19 mouse cellular contexts compared by ENCODE assay signal in genomic region chr7:122487929-122488571, GRCm38 (mm10).
DNase-seq lines count a peak whose midpoint lies in the region; ATAC-seq lines count a peak whose summit lies in the region.
"Had no signal": no experiment of that assay in that cellular context is flagged by ENCODE, and none has a peak within 500 bp of the region (broad histone marks: within the 10 kb centered on the region; RNA-seq: fewer than 3 reads in every experiment).

No protein-coding gene starts in this region.

- H3K4me3 ChIP-seq in hindbrain, embryonic 15.5 days: no peak overlapping the region
- H3K4me3 ChIP-seq in hindbrain, embryonic 14.5 days (replicated peaks; ENCODE audit: low read length): no peak overlapping the region
- H3K4me3 ChIP-seq in midbrain, embryonic 11.5 days (ENCODE audit: low read depth, low read length): no peak overlapping the region
- no peak overlapping the region for H3K4me3 ChIP-seq in midbrain, embryonic 16.5 days (ENCODE audit: low read depth, low read length)
- no peak overlapping the region for H3K4me3 ChIP-seq in forebrain, embryonic 16.5 days (replicated peaks; ENCODE audit: low read length)
- H3K4me3 ChIP-seq: heart, adult 2 months; neural tube, embryonic 13.5 days had no signal

- H3K9ac ChIP-seq in hindbrain, embryonic 15.5 days: no peak overlapping the region
- no peak overlapping the region for H3K9ac ChIP-seq in hindbrain, embryonic 14.5 days
- H3K9ac ChIP-seq in midbrain, embryonic 11.5 days (ENCODE audit: low read length): no peak overlapping the region
- H3K9ac ChIP-seq in midbrain, embryonic 16.5 days (ENCODE audit: low read depth, low read length): no peak overlapping the region
- no peak overlapping the region for H3K9ac ChIP-seq in forebrain, embryonic 16.5 days (replicated peaks; ENCODE audit: low read depth, low read length)
- H3K9ac ChIP-seq: liver, postnatal 0 days; neural tube, embryonic 13.5 days had no signal

- 32% methylated on average over 11 of the region's 11 CpGs for WGBS in hindbrain, embryonic 15.5 days
- 26% methylated on average over 11 of the region's 11 CpGs for WGBS in hindbrain, embryonic 14.5 days
- 54% methylated on average over 11 of the region's 11 CpGs for WGBS in midbrain, embryonic 11.5 days
- 37% methylated on average over 11 of the region's 11 CpGs for WGBS in midbrain, embryonic 16.5 days
- WGBS in forebrain, embryonic 16.5 days: 13% methylated on average over 11 of the region's 11 CpGs

- no peak; the same call in 1 of the 2 replicates for ATAC-seq in hindbrain, embryonic 15.5 days (ENCODE audit: low FRiP score, low read depth)
- no peak for ATAC-seq in hindbrain, embryonic 14.5 days (ENCODE audit: low FRiP score)
- peak; percentile 38; the same call in 1 of the 2 replicates for ATAC-seq in midbrain, embryonic 11.5 days (ENCODE audit: low FRiP score)
- no peak for ATAC-seq in midbrain, embryonic 16.5 days
- peak; percentile 82 for ATAC-seq in forebrain, embryonic 16.5 days
- no peak for ATAC-seq in erythroid progenitor cell, adult 5-6 weeks (replicated peaks; ENCODE audit: low FRiP score, poor library complexity, severe bottlenecking)
- ATAC-seq: intestine, embryonic 16.5 days; liver, postnatal 0 days had no signal

- H3K4me1 ChIP-seq in hindbrain, embryonic 15.5 days (replicated peaks): peaks cover 12% of the 10 kb centered on the region; the same call in 1 of the 2 replicates
- H3K4me1 ChIP-seq in hindbrain, embryonic 14.5 days (replicated peaks; ENCODE audit: control insufficient read depth, insufficient read depth, low read length): 0 out of 2 replicates have a peak, but pooled peaks cover 11% of the 10 kb centered on the region
- no peaks in the 10 kb centered on the region for H3K4me1 ChIP-seq in midbrain, embryonic 11.5 days (ENCODE audit: control insufficient read depth, insufficient read depth, low read length)
- 0 out of 2 replicates have a peak, but pooled peaks cover 3% of the 10 kb centered on the region for H3K4me1 ChIP-seq in midbrain, embryonic 16.5 days (ENCODE audit: control insufficient read depth, insufficient read depth, low read length)
- H3K4me1 ChIP-seq in forebrain, embryonic 16.5 days (replicated peaks; ENCODE audit: control insufficient read depth, insufficient read depth, low read length): peaks cover 9% of the 10 kb centered on the region; the same call in 1 of the 2 replicates

- H3K4me2 ChIP-seq in hindbrain, embryonic 15.5 days: 0 out of 2 replicates have a peak overlapping the region, but pooled peaks have one; percentile 12
- H3K4me2 ChIP-seq in hindbrain, embryonic 14.5 days (replicated peaks): no peak overlapping the region
- H3K4me2 ChIP-seq in midbrain, embryonic 11.5 days: no peak overlapping the region
- H3K4me2 ChIP-seq in midbrain, embryonic 16.5 days (ENCODE audit: low read length): no peak overlapping the region
- H3K4me2 ChIP-seq in forebrain, embryonic 16.5 days (ENCODE audit: low read length): peak overlapping the region; percentile 32
- H3K4me2 ChIP-seq: neural tube, embryonic 13.5 days had no signal

- H3K9me3 ChIP-seq in hindbrain, embryonic 15.5 days: no peaks in the 10 kb centered on the region
- H3K9me3 ChIP-seq in hindbrain, embryonic 14.5 days (ENCODE audit: control insufficient read depth, low read length): no peaks in the 10 kb centered on the region
- no peaks in the 10 kb centered on the region for H3K9me3 ChIP-seq in midbrain, embryonic 11.5 days (ENCODE audit: control insufficient read depth, low read length)
- no peaks in the 10 kb centered on the region for H3K9me3 ChIP-seq in midbrain, embryonic 16.5 days (replicated peaks; ENCODE audit: control insufficient read depth, low read length, poor library complexity, severe bottlenecking)
- H3K9me3 ChIP-seq in forebrain, embryonic 16.5 days (ENCODE audit: control insufficient read depth, low read length): no peaks in the 10 kb centered on the region
- H3K9me3 ChIP-seq: neural tube, embryonic 13.5 days had no signal

- no peak overlapping the region for H3K27ac ChIP-seq in hindbrain, embryonic 15.5 days (replicated peaks)
- H3K27ac ChIP-seq in hindbrain, embryonic 14.5 days: no peak overlapping the region
- 0 out of 2 replicates have a peak overlapping the region, but pooled peaks have one; percentile 11 for H3K27ac ChIP-seq in midbrain, embryonic 11.5 days (ENCODE audit: low read depth, low read length)
- H3K27ac ChIP-seq in midbrain, embryonic 16.5 days (ENCODE audit: low read length): no peak overlapping the region
- H3K27ac ChIP-seq in forebrain, embryonic 16.5 days (ENCODE audit: low read length): 0 out of 2 replicates have a peak overlapping the region, but pooled peaks have one; percentile 39
- H3K27ac ChIP-seq: heart, adult 2 months; neural tube, embryonic 13.5 days had no signal

- no peak for DNase-seq in hindbrain, embryonic 14.5 days (ENCODE audit: low spot score)
- peak; percentile 33 for DNase-seq in midbrain, embryonic 11.5 days (ENCODE audit: low spot score, missing footprints)
- no peak for DNase-seq in gastrocnemius, postnatal 14 days
- DNase-seq: B cell, adult 2 months; cerebellum, adult 8-10 months; gastrocnemius, postnatal 10 days; heart, adult 2 months; heart, postnatal 36 days; liver; liver, postnatal 0 days; lung, postnatal 10 days; right cerebral cortex, adult 18-20 months; thymus, adult 2 months had no signal

- intact Hi-C loops in gastrocnemius, postnatal 14 days (cut with DNase I; ENCODE audit: low total_unique reads): no loop called here

- no peaks in the 10 kb centered on the region for H3K27me3 ChIP-seq in hindbrain, embryonic 15.5 days
- no peaks in the 10 kb centered on the region for H3K27me3 ChIP-seq in hindbrain, embryonic 14.5 days (ENCODE audit: control insufficient read depth, insufficient read depth, low read length)
- no peaks in the 10 kb centered on the region for H3K27me3 ChIP-seq in midbrain, embryonic 11.5 days (ENCODE audit: control insufficient read depth, insufficient read depth, low read length)
- H3K27me3 ChIP-seq in midbrain, embryonic 16.5 days (ENCODE audit: control insufficient read depth, insufficient read depth, low read depth, low read length): no peaks in the 10 kb centered on the region
- H3K27me3 ChIP-seq in forebrain, embryonic 16.5 days (replicated peaks; ENCODE audit: control insufficient read depth, insufficient read depth, low read length): no peaks in the 10 kb centered on the region
- H3K27me3 ChIP-seq: neural tube, embryonic 13.5 days had no signal

- no peaks in the 10 kb centered on the region for H3K36me3 ChIP-seq in hindbrain, embryonic 15.5 days
- no peaks in the 10 kb centered on the region for H3K36me3 ChIP-seq in hindbrain, embryonic 14.5 days (replicated peaks; ENCODE audit: control insufficient read depth, insufficient read depth)
- no peaks in the 10 kb centered on the region for H3K36me3 ChIP-seq in midbrain, embryonic 11.5 days (ENCODE audit: control insufficient read depth, insufficient read depth, low read length)
- H3K36me3 ChIP-seq in midbrain, embryonic 16.5 days (ENCODE audit: control insufficient read depth, insufficient read depth, low read length): no peaks in the 10 kb centered on the region
- no peaks in the 10 kb centered on the region for H3K36me3 ChIP-seq in forebrain, embryonic 16.5 days (ENCODE audit: control insufficient read depth, insufficient read depth)
- H3K36me3 ChIP-seq: neural tube, embryonic 13.5 days had no signal

Comparison
In these comparisons a context has a peak if more than half of its experiments do, and no peak if none do; other contexts are left out.
1. ATAC-seq: peak in midbrain, embryonic 11.5 days (single experiment) and forebrain, embryonic 16.5 days (single experiment); none in hindbrain, embryonic 15.5 days (single experiment), hindbrain, embryonic 14.5 days (single experiment), midbrain, embryonic 16.5 days (single experiment) and erythroid progenitor cell, adult 5-6 weeks (single experiment).
2. H3K27ac ChIP-seq: peak in midbrain, embryonic 11.5 days (single experiment) and forebrain, embryonic 16.5 days (single experiment); none in hindbrain, embryonic 15.5 days (single experiment), hindbrain, embryonic 14.5 days (single experiment) and midbrain, embryonic 16.5 days (single experiment).
3. H3K4me2 ChIP-seq: peak in hindbrain, embryonic 15.5 days (single experiment) and forebrain, embryonic 16.5 days (single experiment); none in hindbrain, embryonic 14.5 days (single experiment), midbrain, embryonic 11.5 days (single experiment) and midbrain, embryonic 16.5 days (single experiment).